Mouse (Mus musculus): ENCODE results near the gene Kbtbd12. TPM values are rescaled to one million over a fixed set of nuclear protein-coding genes. Genes with fewer than 3 reads are reported as not detected.

Gene Kbtbd12
- total RNA-seq, 4 experiments from 2014 or later: 0.39 to 1.7 (median 0.93) TPM

- DNase-seq (ENCODE audit: low spot score in 2 of 2): no peak
Measured at GRCm38 (mm10) chr6:88626912-88627311, 10.8 kb downstream of the Kbtbd12 start.

GRCm38 (mm10) chr6:88626462-88626861 is 11.3 kb downstream of the Kbtbd12 start:
- DNase-seq (ENCODE audit: low spot score in 2 of 2): no peak

GRCm38 (mm10) chr6:88621816-88622481 is 15.8 kb downstream of the Kbtbd12 start:
- DNase-seq (ENCODE audit: low spot score in 2 of 2): no peak

- DNase-seq (ENCODE audit: low spot score in 2 of 2): no peak
Measured at GRCm38 (mm10) chr6:88619542-88619941, 18.2 kb downstream of the Kbtbd12 start.

GRCm38 (mm10) chr6:88615352-88615751 is 22.4 kb downstream of the Kbtbd12 start:
- DNase-seq (ENCODE audit: low spot score in 2 of 2): no peak

GRCm38 (mm10) chr6:88606417-88606816 is 31.3 kb downstream of the Kbtbd12 start:
- no peak for DNase-seq (ENCODE audit: low spot score in 2 of 2)

- no peak for DNase-seq (ENCODE audit: low spot score in 2 of 2)
Measured at GRCm38 (mm10) chr6:88605715-88606114, 32.0 kb downstream of the Kbtbd12 start.

- DNase-seq (ENCODE audit: low spot score in 2 of 2): no peak
Measured at GRCm38 (mm10) chr6:88605235-88605634, 32.5 kb downstream of the Kbtbd12 start.

- no peak for DNase-seq (ENCODE audit: low spot score in 2 of 2)
Measured at GRCm38 (mm10) chr6:88596108-88596507, 41.6 kb downstream of the Kbtbd12 start.

- no peak for DNase-seq (ENCODE audit: low spot score in 2 of 2)
Measured at GRCm38 (mm10) chr6:88592367-88592766, 45.4 kb downstream of the Kbtbd12 start.

GRCm38 (mm10) chr6:88590231-88590630 is 47.5 kb downstream of the Kbtbd12 start:
- no peak for DNase-seq (ENCODE audit: low spot score in 2 of 2)

- DNase-seq (ENCODE audit: low spot score in 2 of 2): no peak
Measured at GRCm38 (mm10) chr6:88589517-88589916, 48.2 kb downstream of the Kbtbd12 start.

GRCm38 (mm10) chr6:88588581-88589256 is 49.0 kb downstream of the Kbtbd12 start:
- no peak for DNase-seq (ENCODE audit: low spot score in 2 of 2)

- no peak for DNase-seq (ENCODE audit: low spot score in 2 of 2)
Measured at GRCm38 (mm10) chr6:88587091-88587490, 50.7 kb downstream of the Kbtbd12 start.

GRCm38 (mm10) chr6:88583950-88584349 is 53.8 kb downstream of the Kbtbd12 start:
- DNase-seq (ENCODE audit: low spot score in 2 of 2): no peak

- peak; percentile 27 to 85 for DNase-seq (ENCODE audit: low spot score in 2 of 2)
Measured at GRCm38 (mm10) chr6:88576495-88576894, 61.3 kb downstream of the Kbtbd12 start.

- no peak for DNase-seq (ENCODE audit: low spot score in 2 of 2)
Measured at GRCm38 (mm10) chr6:88566676-88567075, 71.1 kb downstream of the Kbtbd12 start.

GRCm38 (mm10) chr6:88565033-88565432 is 72.7 kb downstream of the Kbtbd12 start:
- no peak for DNase-seq (ENCODE audit: low spot score in 2 of 2)

- no peak for DNase-seq (ENCODE audit: low spot score in 2 of 2)
Measured at GRCm38 (mm10) chr6:88560156-88560555, 77.6 kb downstream of the Kbtbd12 start.

- no peak for DNase-seq (ENCODE audit: low spot score in 2 of 2)
Measured at GRCm38 (mm10) chr6:88559688-88560087, 78.1 kb downstream of the Kbtbd12 start.

- DNase-seq (ENCODE audit: low spot score in 2 of 2): no peak
Measured at GRCm38 (mm10) chr6:88558076-88558475, 79.7 kb downstream of the Kbtbd12 start.

- no peak for DNase-seq (ENCODE audit: low spot score in 2 of 2)
Measured at GRCm38 (mm10) chr6:88557548-88557947, 80.2 kb downstream of the Kbtbd12 start.

GRCm38 (mm10) chr6:88549916-88550315 is 87.8 kb downstream of the Kbtbd12 start:
- peak in 1 of 2 experiments; percentile 4 for DNase-seq (ENCODE audit: low spot score in 2 of 2)
